Mouse (Mus musculus): Measurements from ENCODE around the gene Calb2.

The Calb2 gene

GRCm38 (mm10) chr8:110168046-110168445, at the start of gene Calb2:
Gene Calb2, minus strand, starts transcription at chr8:110168210.
- peak; percentile 85 for DNase-seq

DNA sequence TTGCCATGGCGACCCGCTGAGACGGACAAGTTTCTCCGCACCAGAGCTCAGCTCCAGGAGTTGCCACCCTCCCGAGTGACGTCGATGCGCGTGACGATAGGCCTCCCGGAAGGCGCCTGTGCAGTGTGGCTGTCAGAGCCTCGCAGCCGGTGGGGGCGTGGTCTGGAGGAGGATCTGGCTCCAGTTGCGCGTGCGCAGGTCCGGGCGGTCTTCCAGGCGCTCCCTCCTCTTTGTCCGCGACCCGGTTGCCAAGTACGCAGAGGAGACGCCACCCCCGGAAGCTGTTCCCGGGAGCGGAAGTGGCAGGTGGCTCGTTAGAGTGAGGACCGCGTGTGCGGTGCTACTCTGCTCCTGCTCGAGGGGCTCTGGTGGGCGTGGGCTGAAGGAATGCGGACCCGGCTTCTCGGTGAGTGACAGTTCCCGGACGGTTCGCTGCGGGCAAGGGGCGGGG, 49.7 kb upstream of the Calb2 start:
- peak; percentile 100 for DNase-seq

- DNase-seq = no peak
These were observed 49.2 kb upstream of the Calb2 start for GRCm38 (mm10) chr8:110217198-110217597.

GRCm38 (mm10) chr8:110216253-110216652, 48.2 kb upstream of the Calb2 start:
- DNase-seq = no peak

- DNase-seq = no peak
These were observed 47.4 kb upstream of the Calb2 start, which contains the start of gene Cmtr2 for GRCm38 (mm10) chr8:110215365-110215764. Gene Cmtr2, plus strand, starts transcription at chr8:110215665.

- no peak for DNase-seq
These were observed 33.8 kb upstream of the Calb2 start for GRCm38 (mm10) chr8:110201806-110202205.

- DNase-seq = no peak
These were observed 28.7 kb upstream of the Calb2 start for GRCm38 (mm10) chr8:110196678-110197077.

- peak; percentile 33 for DNase-seq
These were observed 21.1 kb upstream of the Calb2 start for GRCm38 (mm10) chr8:110188961-110189750.

- DNase-seq = no peak
These were observed 17.5 kb upstream of the Calb2 start for GRCm38 (mm10) chr8:110185538-110185937.

GRCm38 (mm10) chr8:110183748-110184147, 15.7 kb upstream of the Calb2 start:
- no peak for DNase-seq

DNA sequence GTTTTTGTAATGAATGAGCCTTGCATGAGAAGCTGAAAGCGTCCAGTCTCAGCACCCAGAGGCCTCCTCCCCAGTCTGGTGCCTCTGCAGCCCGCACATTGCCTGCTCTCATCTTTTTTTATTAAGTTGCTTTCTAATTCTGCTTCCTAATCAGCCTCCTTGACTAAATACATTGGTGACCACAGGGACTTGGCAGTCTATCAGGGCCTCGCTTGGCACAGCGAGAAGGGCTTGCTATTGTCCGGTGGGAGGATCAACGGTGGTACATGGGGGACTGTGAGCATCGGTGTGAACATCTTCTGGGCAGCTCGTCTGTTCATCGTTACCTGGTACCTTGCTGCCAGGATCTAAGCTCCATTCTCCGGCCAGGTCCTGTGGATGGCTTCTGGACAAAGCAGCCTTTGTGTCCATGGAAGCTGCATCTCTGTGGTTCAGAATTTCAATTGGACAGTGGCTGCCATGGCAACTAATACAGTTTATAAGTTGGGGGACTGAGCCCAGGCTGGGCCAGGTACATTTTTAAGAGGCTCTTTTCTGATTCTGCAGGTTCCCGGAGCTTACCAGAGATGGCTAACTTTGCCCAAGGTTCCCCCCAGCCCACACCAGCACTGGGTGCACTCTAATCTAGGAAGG, 14.8 kb upstream of the Calb2 start:
- DNase-seq = no peak

- peak; percentile 39 for DNase-seq
These were observed 9.5 kb upstream of the Calb2 start for GRCm38 (mm10) chr8:110177359-110178155.

DNA sequence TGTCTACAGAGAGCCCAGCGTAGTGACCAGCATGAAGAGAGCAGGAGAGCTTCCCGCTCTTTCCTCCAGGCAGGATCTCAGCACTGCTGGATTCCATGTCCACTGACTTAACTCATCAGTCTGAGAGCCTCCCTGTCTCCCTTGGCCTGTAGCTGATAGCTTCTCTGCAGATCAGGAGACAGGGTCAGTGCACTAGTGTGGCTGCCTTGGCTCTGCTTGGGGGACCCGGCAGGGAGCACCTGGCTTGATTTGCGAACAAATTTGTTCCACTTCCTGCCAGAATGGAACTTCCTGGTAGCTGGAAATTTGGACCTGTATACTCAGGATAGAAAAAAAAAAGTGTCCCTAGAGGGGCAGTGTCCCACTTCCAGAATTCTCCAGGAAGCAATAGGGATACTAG, 6.8 kb upstream of the Calb2 start:
- DNase-seq = no peak

GRCm38 (mm10) chr8:110172161-110172560, 4.2 kb upstream of the Calb2 start:
- DNase-seq = no peak

- DNase-seq = no peak
These were observed 1.7 kb downstream of the Calb2 start for GRCm38 (mm10) chr8:110166270-110166669.

DNA sequence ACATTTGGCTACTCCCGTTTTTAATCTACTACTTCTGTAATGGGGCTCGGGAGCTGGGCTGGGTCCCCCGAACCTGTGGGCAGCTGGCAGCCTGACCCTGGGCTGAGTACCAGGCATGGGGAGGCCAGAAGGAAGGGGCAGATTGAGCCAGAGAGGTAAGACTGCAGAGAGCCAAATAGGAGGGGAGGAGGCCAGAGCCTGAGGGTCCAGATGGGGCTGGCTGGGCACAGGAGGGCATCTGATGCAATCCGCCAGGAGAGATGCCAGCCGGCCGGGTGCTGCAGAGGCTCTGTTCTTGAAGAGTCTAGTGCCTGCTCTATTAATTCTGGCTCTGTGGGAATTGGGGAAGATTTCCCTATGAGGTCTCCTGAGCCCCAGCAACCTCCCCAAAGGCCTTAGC, 6.0 kb downstream of the Calb2 start:
- DNase-seq = no peak

- DNase-seq = no peak
These were observed 15.1 kb downstream of the Calb2 start for GRCm38 (mm10) chr8:110152951-110153350.

DNA sequence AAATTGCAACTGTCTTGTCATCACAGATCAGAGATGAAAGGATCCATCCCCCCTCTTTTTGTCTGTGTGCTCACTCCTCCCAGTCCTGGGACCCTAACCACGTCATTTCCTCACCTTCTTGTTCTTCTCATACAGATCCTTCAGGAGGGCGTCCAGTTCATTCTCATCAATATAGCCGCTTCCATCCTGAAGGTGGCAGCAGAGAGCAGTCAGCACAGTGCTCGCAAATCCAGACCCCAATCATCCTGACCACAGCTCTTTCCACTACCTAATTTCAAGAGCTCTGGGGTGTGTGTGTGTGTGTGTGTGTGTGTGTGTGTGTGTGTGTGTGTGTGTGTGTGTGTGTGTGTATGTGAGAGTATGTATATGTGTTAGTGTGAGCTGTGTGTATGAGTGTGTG, 22.5 kb downstream of the Calb2 start:
- DNase-seq = peak; percentile 59

DNA sequence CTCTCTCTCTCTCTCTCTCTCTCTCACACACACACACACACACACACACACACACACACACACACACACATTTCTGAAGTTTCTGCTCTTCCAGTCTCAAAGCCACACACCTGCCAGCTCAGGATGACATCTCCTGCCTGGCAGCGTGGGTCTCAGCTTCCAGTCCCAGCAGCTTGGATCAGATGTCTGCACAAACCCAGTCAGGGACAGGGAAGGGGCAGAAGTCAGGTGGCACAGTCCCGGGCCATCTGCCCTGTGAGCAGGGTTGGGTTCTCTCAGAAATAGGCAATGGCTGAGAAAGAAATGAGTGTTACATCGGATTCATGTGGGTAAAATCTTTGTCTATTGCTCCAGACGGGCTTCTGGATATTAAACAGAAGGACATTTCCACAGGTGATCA, 27.2 kb downstream of the Calb2 start:
- DNase-seq = no peak

DNA sequence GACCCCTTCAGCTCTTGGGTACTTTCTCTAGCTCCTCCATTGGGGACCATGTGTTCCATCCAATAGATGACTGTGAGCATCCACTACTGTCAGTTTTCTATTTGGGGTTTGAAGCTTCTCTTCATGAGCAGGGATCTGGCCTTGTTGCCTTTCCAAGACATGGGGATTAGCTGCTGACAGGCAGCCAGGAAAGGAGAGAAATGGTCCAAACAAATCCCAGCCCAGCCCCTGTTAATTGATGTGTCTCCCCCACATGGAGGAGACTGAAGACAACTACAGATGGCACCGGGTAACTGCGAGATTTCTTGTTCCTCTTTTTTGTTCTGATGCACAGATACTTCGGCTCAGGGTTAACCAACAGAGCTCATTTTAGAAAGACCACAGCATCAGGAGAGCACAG, 27.9 kb downstream of the Calb2 start:
- DNase-seq = no peak

GRCm38 (mm10) chr8:110135515-110135914, 32.5 kb downstream of the Calb2 start:
- DNase-seq = no peak

- DNase-seq = no peak
These were observed 33.8 kb downstream of the Calb2 start for GRCm38 (mm10) chr8:110134236-110134635.

GRCm38 (mm10) chr8:110130537-110130936, 37.5 kb downstream of the Calb2 start:
- peak; percentile 89 for DNase-seq

DNA sequence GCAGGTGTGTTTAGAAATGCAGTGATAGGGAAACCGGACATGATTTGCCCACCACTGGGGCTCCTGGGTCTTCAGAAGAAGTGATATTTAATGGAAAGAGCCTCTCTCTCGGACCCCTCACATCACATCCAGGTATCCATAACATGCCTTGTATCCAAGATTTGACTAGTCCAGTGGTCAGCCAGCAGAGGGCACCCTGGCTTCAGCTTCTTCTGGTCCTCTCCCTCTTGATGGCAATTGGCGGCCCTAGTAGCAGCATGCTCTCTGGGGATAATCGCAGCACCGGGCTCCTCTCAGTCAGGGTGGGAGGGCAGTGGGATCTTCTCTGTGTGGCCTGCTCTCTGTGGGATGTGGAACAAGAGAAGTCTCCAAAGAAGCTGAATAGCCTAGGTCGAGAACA, 48.3 kb downstream of the Calb2 start:
- peak; percentile 55 for DNase-seq

Measured in right cerebral cortex, postnatal 14 days (tissue).